Mouse (Mus musculus): Measurements from ENCODE around the gene Cyp1b1.

GRCm38 (mm10) chr17:79742635-79743034 lies 27.8 kb upstream of the Cyp1b1 start:
- no peak for TF ChIP-seq CTCF (IDR thresholded peaks at IDR 0.05; ENCODE audit: extremely low read depth, insufficient read depth, insufficient read length, insufficient replicate concordance)
- TF ChIP-seq POLR2A (IDR thresholded peaks at IDR 0.05; ENCODE audit: low read depth, low read length) = no peak
